Mouse (Mus musculus) c-Kit-positive CD71-positive TER-119-negative erythroid progenitor cells, embryonic 14.5 days (primary cell): ENCODE results near the gene Wdr63.
A peak's percentile ranks its signal among the peaks of the same experiment; 100 is the strongest.

Experiments used
- DNase-seq: peaks from one replicate; pipeline ENCODE4 v3.0.0-alpha.2; 2013; ENCODE audit warnings: low read depth

The Wdr63 gene

GRCm38 (mm10) chr3:146121310-146122124, 13.6 kb upstream of the Wdr63 start:
- no peak for DNase-seq

GRCm38 (mm10) chr3:146117997-146118457, 10.1 kb upstream of the Wdr63 start:
- no peak for DNase-seq

GRCm38 (mm10) chr3:146117258-146117996, 9.5 kb upstream of the Wdr63 start, which contains the start of gene Mcoln3:
TSS of gene Mcoln3 (plus strand) at chr3:146117450.
- no peak for DNase-seq

GRCm38 (mm10) chr3:146110916-146111315, 3.0 kb upstream of the Wdr63 start:
- DNase-seq = no peak

- DNase-seq = no peak
Observed at GRCm38 (mm10) chr3:146110358-146110757, 2.4 kb upstream of the Wdr63 start.

- no peak for DNase-seq
Observed at GRCm38 (mm10) chr3:146108945-146109344, 1.0 kb upstream of the Wdr63 start.

- DNase-seq = no peak
Observed at GRCm38 (mm10) chr3:146107116-146107849, 647 bp downstream of the Wdr63 start.

GRCm38 (mm10) chr3:146102049-146102448, 5.9 kb downstream of the Wdr63 start:
- no peak for DNase-seq

- DNase-seq = no peak
Observed at GRCm38 (mm10) chr3:146099925-146100324, 8.0 kb downstream of the Wdr63 start.

GRCm38 (mm10) chr3:146097861-146098260, 10.1 kb downstream of the Wdr63 start:
- DNase-seq = no peak

- DNase-seq = no peak
Observed at GRCm38 (mm10) chr3:146096986-146097385, 10.9 kb downstream of the Wdr63 start.

- no peak for DNase-seq
Observed at GRCm38 (mm10) chr3:146095066-146095465, 12.9 kb downstream of the Wdr63 start.

GRCm38 (mm10) chr3:146090988-146091657, 16.8 kb downstream of the Wdr63 start:
- no peak for DNase-seq

GRCm38 (mm10) chr3:146080241-146080640, 27.7 kb downstream of the Wdr63 start:
- no peak for DNase-seq

- DNase-seq = peak; percentile 13
Observed at GRCm38 (mm10) chr3:146072780-146073179, 35.1 kb downstream of the Wdr63 start.

GRCm38 (mm10) chr3:146069276-146069675, 38.7 kb downstream of the Wdr63 start:
- no peak for DNase-seq

- DNase-seq = no peak
Observed at GRCm38 (mm10) chr3:146063146-146063545, 44.8 kb downstream of the Wdr63 start.

GRCm38 (mm10) chr3:146059356-146059926, 48.5 kb downstream of the Wdr63 start:
- DNase-seq = no peak

- peak; percentile 21 for DNase-seq
Observed at GRCm38 (mm10) chr3:146058263-146058662, 49.7 kb downstream of the Wdr63 start.

GRCm38 (mm10) chr3:146057131-146057530, 50.8 kb downstream of the Wdr63 start:
- no peak for DNase-seq

GRCm38 (mm10) chr3:146053873-146054272, 54.1 kb downstream of the Wdr63 start:
- no peak for DNase-seq
